ENCODE assay signal across 21 mouse cellular contexts in genomic region chr1:70795094-70795493, GRCm38 (mm10).
"Had no signal": no experiment of that assay in that cellular context is flagged by ENCODE, and none has a peak within 500 bp of the region (broad histone marks: within the 10 kb centered on the region; RNA-seq: fewer than 3 reads in every experiment).

No protein-coding gene starts in this region.

- ATAC-seq: liver, postnatal 0 days; lung, postnatal 0 days; midbrain, embryonic 15.5 days had no signal

- H3K9ac ChIP-seq: limb, embryonic 12.5 days; limb, embryonic 15.5 days; liver, embryonic 14.5 days; liver, postnatal 0 days; lung, embryonic 14.5 days; midbrain, embryonic 12.5 days; midbrain, embryonic 15.5 days; neural tube, embryonic 12.5 days; neural tube, embryonic 15.5 days had no signal

- H3K27me3 ChIP-seq: limb, embryonic 12.5 days; limb, embryonic 15.5 days; midbrain, embryonic 12.5 days; midbrain, embryonic 15.5 days; neural tube, embryonic 12.5 days; neural tube, embryonic 15.5 days had no signal

- H3K36me3 ChIP-seq: limb, embryonic 12.5 days; limb, embryonic 15.5 days; midbrain, embryonic 12.5 days; midbrain, embryonic 15.5 days; neural tube, embryonic 12.5 days; neural tube, embryonic 15.5 days had no signal

- H3K9me3 ChIP-seq: limb, embryonic 12.5 days; limb, embryonic 15.5 days; midbrain, embryonic 12.5 days; midbrain, embryonic 15.5 days; neural tube, embryonic 12.5 days; neural tube, embryonic 15.5 days had no signal

- DNase-seq: kidney, adult 18-20 months; kidney, adult 9 months; kidney, postnatal 14 days; kidney, postnatal 4 days; left cerebral cortex, postnatal 4 days; liver, postnatal 0 days; lung, embryonic 14.5 days; thymus, adult 18-20 months; thymus, postnatal 14 days; thymus, postnatal 4 days had no signal

- H3K4me1 ChIP-seq: limb, embryonic 12.5 days; limb, embryonic 15.5 days; midbrain, embryonic 12.5 days; midbrain, embryonic 15.5 days; neural tube, embryonic 12.5 days; neural tube, embryonic 15.5 days had no signal

- H3K4me2 ChIP-seq: limb, embryonic 12.5 days; limb, embryonic 15.5 days; liver, embryonic 11.5 days; lung, embryonic 14.5 days; midbrain, embryonic 12.5 days; midbrain, embryonic 15.5 days; neural tube, embryonic 12.5 days; neural tube, embryonic 15.5 days had no signal

- H3K27ac ChIP-seq: left cerebral cortex, adult 2 months; limb, embryonic 12.5 days; limb, embryonic 15.5 days; liver, embryonic 14.5 days; macrophage; midbrain, embryonic 12.5 days; midbrain, embryonic 15.5 days; neural tube, embryonic 12.5 days; neural tube, embryonic 15.5 days had no signal

- H3K4me3 ChIP-seq: left cerebral cortex, adult 2 months; limb, embryonic 12.5 days; limb, embryonic 15.5 days; midbrain, embryonic 12.5 days; midbrain, embryonic 15.5 days; neural tube, embryonic 12.5 days; neural tube, embryonic 15.5 days had no signal
